Mouse (Mus musculus) hindbrain, embryonic 14.5 days (tissue): ENCODE results near the gene Zfp248. TPM values are rescaled to one million over a fixed set of nuclear protein-coding genes. Genes with fewer than 3 reads are reported as not detected.
A peak's percentile ranks its signal among the peaks of the same experiment; 100 is the strongest.

Source experiments
- ATAC-seq: fragments of 200-750 bp; cut with Nextera tagmentation; 2 replicates; pipeline ENCODE4 v1.8.0; 2017; ENCODE audit warnings: moderate number of reproducible peaks, mild to moderate bottlenecking, moderate TSS enrichment, moderate library complexity; ENCODE audit not compliant: low FRiP score
- DNase-seq: peaks from one replicate; pipeline ENCODE4 v3.0.0-alpha.2; 2015; ENCODE audit warnings: low spot score
- H3K27ac ChIP-seq: fragments of 300-500 bp; sonication (generic); 2 replicates; pipeline ENCODE4 v1.5.1; 2014; ENCODE audit warnings: mild to moderate bottlenecking, moderate library complexity
- H3K27me3 ChIP-seq: fragments of 300-500 bp; sonication (generic); 2 replicates; pipeline ENCODE4 v1.6.1; 2014; ENCODE audit warnings: mild to moderate bottlenecking, low read length, mixed read lengths; ENCODE audit not compliant: control insufficient read depth, insufficient read depth
- H3K36me3 ChIP-seq: fragments of 300-500 bp; sonication (generic); replicated peaks from 2 replicates; pipeline ENCODE4 v1.6.1; 2014; ENCODE audit not compliant: control insufficient read depth, insufficient read depth
- H3K4me1 ChIP-seq: fragments of 300-500 bp; sonication (generic); replicated peaks from 2 replicates; pipeline ENCODE4 v1.6.1; 2014; ENCODE audit warnings: antibody characterized with exemption, low read length, mixed read lengths; ENCODE audit not compliant: control insufficient read depth, insufficient read depth
- H3K4me2 ChIP-seq: fragments of 300-500 bp; sonication (generic); replicated peaks from 2 replicates; pipeline ENCODE4 v1.6.1; 2014; ENCODE audit warnings: mild to moderate bottlenecking, moderate library complexity
- H3K4me3 ChIP-seq: fragments of 300-500 bp; sonication (generic); replicated peaks from 2 replicates; pipeline ENCODE4 v1.5.1; 2014; ENCODE audit warnings: mild to moderate bottlenecking, low read length
- H3K9ac ChIP-seq: fragments of 300-500 bp; sonication (generic); 2 replicates; pipeline ENCODE4 v1.6.1; 2014
- H3K9me3 ChIP-seq: fragments of 300-500 bp; sonication (generic); 2 replicates; pipeline ENCODE4 v1.6.1; 2016; ENCODE audit warnings: low read length; ENCODE audit not compliant: control insufficient read depth
- WGBS: fragments of 180-500 bp; shearing (Covaris S2); extraction: QIAGEN DNeasy Blood & Tissue Kit; methylation state at CpG from one replicate; pipeline ENCODE4 v1.1.7; 2014; 5-methylcytosine and 5-hydroxymethylcytosine counted together
- polyA plus RNA-seq: library from polyadenylated mRNA; unstranded; fragments of >200 nt; fragmentation: Nextera tagmentation; extraction: Ambion mirVana; gene quantifications from 2 replicates; pipeline ENCODE4 v1.2.1, GENCODE M21; 2014

Zfp248 gene
- polyA plus RNA-seq, 1 experiment from 2014 or later: 16.6 TPM

GRCm38 (mm10) chr6:118431502-118431901 lies 23.8 kb downstream of the Zfp248 start:
- no peak overlapping the region for H3K27ac ChIP-seq
- no peaks in the 10 kb centered on the region for H3K4me1 ChIP-seq
- 91% methylated on average over 4 of the region's 4 CpGs for WGBS
- ATAC-seq: no peak
- no peak overlapping the region for H3K4me3 ChIP-seq
- peaks cover 57% of the 10 kb centered on the region for H3K36me3 ChIP-seq
- H3K27me3 ChIP-seq: no peaks in the 10 kb centered on the region
- H3K9me3 ChIP-seq: peaks cover 14% of the 10 kb centered on the region
- no peak for DNase-seq
- H3K4me2 ChIP-seq: no peak overlapping the region
- H3K9ac ChIP-seq: no peak overlapping the region

GRCm38 (mm10) chr6:118426666-118427065 lies 28.7 kb downstream of the Zfp248 start:
- peaks cover 14% of the 10 kb centered on the region for H3K9me3 ChIP-seq
- peaks cover 43% of the 10 kb centered on the region for H3K36me3 ChIP-seq
- H3K4me3 ChIP-seq: no peak overlapping the region
- DNase-seq: no peak
- no peak overlapping the region for H3K9ac ChIP-seq
- H3K4me2 ChIP-seq: no peak overlapping the region
- no peaks in the 10 kb centered on the region for H3K4me1 ChIP-seq
- ATAC-seq: no peak
- 100% methylated on average over 1 of the region's 1 CpGs for WGBS
- no peaks in the 10 kb centered on the region for H3K27me3 ChIP-seq
- no peak overlapping the region for H3K27ac ChIP-seq

- no peaks in the 10 kb centered on the region for H3K27me3 ChIP-seq
- peak within 1 kb of the TSS; percentile 75 for H3K4me2 ChIP-seq
- H3K4me1 ChIP-seq: peaks cover 6% of the 10 kb centered on the region; the same call in 1 of the 2 replicates
- H3K4me3 ChIP-seq: peak within 1 kb of the TSS; percentile 81
- peak within 1 kb of the TSS; percentile 77 for H3K9ac ChIP-seq
- no peaks in the 10 kb centered on the region for H3K9me3 ChIP-seq
- peaks cover 30% of the 10 kb centered on the region for H3K36me3 ChIP-seq
- H3K27ac ChIP-seq: peak within 1 kb of the TSS; percentile 85
- ATAC-seq: peak; percentile 98
- DNase-seq: peak; percentile 97
- under 1% methylated on average over 67 of the region's 67 CpGs for WGBS
Observed at GRCm38 (mm10) chr6:118419050-118419920, 36.0 kb downstream of the Zfp248 start, which contains the start of gene Bms1. Bms1 (minus strand) TSS chr6:118419474.

GRCm38 (mm10) chr6:118410428-118410827 lies 44.9 kb downstream of the Zfp248 start:
- Histone ChIP-seq H3K4me2 (no peak overlapping the region), H3K36me3 (peaks cover 88% of the 10 kb centered on the region), H3K27me3 (no peaks in the 10 kb centered on the region), H3K4me3 (no peak overlapping the region), H3K4me1 (no peaks in the 10 kb centered on the region), H3K27ac (no peak overlapping the region), H3K9ac (no peak overlapping the region), H3K9me3 (no peaks in the 10 kb centered on the region)
- 74% methylated on average over 1 of the region's 1 CpGs for WGBS
- DNase-seq: no peak
- no peak for ATAC-seq

DNA sequence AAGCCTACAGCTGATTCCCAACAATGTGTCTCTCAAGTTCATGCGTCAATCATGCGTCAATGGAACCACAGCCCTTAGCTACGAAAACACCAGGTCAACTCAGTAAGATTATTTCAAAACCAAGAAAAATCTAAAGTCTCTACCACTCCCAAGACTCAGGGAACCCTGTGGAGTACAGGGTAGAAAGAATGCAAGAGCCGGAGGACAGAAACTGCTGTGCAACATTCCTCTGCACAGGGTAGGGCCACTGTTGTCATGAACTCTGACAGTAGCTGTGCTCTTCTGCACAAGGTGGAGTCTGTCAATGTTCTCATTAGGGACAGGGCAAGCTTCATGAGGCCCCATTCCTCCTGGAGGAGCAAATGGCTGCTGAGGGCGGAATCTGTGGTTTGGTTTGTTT lies 46.8 kb downstream of the Zfp248 start:
- ATAC-seq (no peak), DNase-seq (no peak)
- WGBS: 92% methylated on average over 5 of the region's 5 CpGs
- H3K27ac ChIP-seq: no peak overlapping the region
- no peaks in the 10 kb centered on the region for H3K27me3 ChIP-seq
- H3K36me3 ChIP-seq: peaks cover 88% of the 10 kb centered on the region
- no peaks in the 10 kb centered on the region for H3K4me1 ChIP-seq
- no peak overlapping the region for H3K4me2 ChIP-seq
- no peak overlapping the region for H3K9ac ChIP-seq
- H3K4me3 ChIP-seq: no peak overlapping the region
- no peaks in the 10 kb centered on the region for H3K9me3 ChIP-seq

DNA sequence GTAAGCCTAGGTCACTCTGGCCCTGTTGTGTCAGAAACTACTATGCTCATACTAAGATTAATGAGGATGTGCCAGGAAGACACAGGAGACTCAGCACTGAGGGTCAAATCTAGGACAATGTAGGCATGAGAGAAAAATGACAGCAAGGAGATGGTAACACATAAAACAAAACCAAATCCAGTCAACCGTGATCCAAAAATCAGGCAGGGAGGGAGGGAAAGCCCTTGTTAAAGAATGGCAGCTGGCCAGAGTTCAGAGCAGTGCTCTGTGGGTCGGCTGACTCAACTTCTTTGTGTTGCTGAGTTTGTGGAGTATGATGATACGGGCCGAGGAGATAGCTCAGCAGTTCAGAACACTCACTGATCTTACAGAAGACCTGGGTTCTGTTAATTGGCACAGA lies 48.9 kb downstream of the Zfp248 start:
- H3K4me3 ChIP-seq: no peak overlapping the region
- WGBS: 63% methylated on average over 4 of the region's 4 CpGs
- H3K27ac ChIP-seq: no peak overlapping the region
- H3K27me3 ChIP-seq: no peaks in the 10 kb centered on the region
- no peaks in the 10 kb centered on the region for H3K9me3 ChIP-seq
- no peak overlapping the region for H3K9ac ChIP-seq
- H3K4me2 ChIP-seq: no peak overlapping the region
- DNase-seq: no peak
- no peak for ATAC-seq
- H3K36me3 ChIP-seq: peaks cover 88% of the 10 kb centered on the region
- H3K4me1 ChIP-seq: no peaks in the 10 kb centered on the region

GRCm38 (mm10) chr6:118390746-118391145 lies 64.6 kb downstream of the Zfp248 start:
- H3K27ac ChIP-seq: no peak overlapping the region
- no peaks in the 10 kb centered on the region for H3K4me1 ChIP-seq
- DNase-seq (no peak), ATAC-seq (no peak)
- H3K9me3 ChIP-seq: no peaks in the 10 kb centered on the region
- H3K9ac ChIP-seq: no peak overlapping the region
- no peak overlapping the region for H3K4me3 ChIP-seq
- peaks cover 75% of the 10 kb centered on the region for H3K36me3 ChIP-seq
- no peaks in the 10 kb centered on the region for H3K27me3 ChIP-seq
- H3K4me2 ChIP-seq: no peak overlapping the region

DNA sequence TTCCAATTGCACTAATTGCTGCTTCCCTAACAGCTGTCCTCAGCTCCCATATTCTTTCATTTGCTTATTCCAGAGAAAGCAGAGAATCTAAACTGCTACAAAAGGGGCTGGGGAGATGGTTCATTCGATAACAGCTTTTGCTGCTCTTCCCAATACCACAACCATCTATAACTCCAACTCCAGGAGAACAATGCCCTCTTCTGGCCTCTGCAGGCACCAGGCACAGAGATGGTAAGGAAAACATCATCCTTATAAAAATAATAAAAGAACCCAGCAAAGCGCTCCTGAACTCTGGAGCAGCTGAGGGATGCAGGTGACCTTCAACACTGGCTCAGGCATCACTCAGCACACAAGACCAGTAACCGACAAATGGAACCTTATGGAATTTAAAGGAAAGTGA lies 69.4 kb downstream of the Zfp248 start:
- 89% methylated on average over 3 of the region's 3 CpGs for WGBS
- ATAC-seq (no peak), DNase-seq (no peak)
- no peak overlapping the region for H3K4me2 ChIP-seq
- no peak overlapping the region for H3K27ac ChIP-seq
- no peaks in the 10 kb centered on the region for H3K27me3 ChIP-seq
- no peaks in the 10 kb centered on the region for H3K4me1 ChIP-seq
- peaks cover 54% of the 10 kb centered on the region for H3K36me3 ChIP-seq
- no peak overlapping the region for H3K4me3 ChIP-seq
- no peak overlapping the region for H3K9ac ChIP-seq
- no peaks in the 10 kb centered on the region for H3K9me3 ChIP-seq

- no peak overlapping the region for H3K27ac ChIP-seq
- ATAC-seq: no peak
- WGBS: 86% methylated on average over 4 of the region's 4 CpGs
- no peaks in the 10 kb centered on the region for H3K4me1 ChIP-seq
- H3K4me2 ChIP-seq: no peak overlapping the region
- H3K27me3 ChIP-seq: no peaks in the 10 kb centered on the region
- H3K9ac ChIP-seq: no peak overlapping the region
- H3K4me3 ChIP-seq: no peak overlapping the region
- DNase-seq: no peak
- no peaks in the 10 kb centered on the region for H3K9me3 ChIP-seq
- peaks cover 26% of the 10 kb centered on the region for H3K36me3 ChIP-seq
Observed at GRCm38 (mm10) chr6:118381234-118381633, 74.1 kb downstream of the Zfp248 start.
